Mouse (Mus musculus): ENCODE data around the gene Lix1l.

Lix1l gene
- long read RNA-seq, experiment 1, partial matches to known transcripts = 0 of 2 reads
- long read RNA-seq, experiment 1, other reads (novel, unspliced or antisense) = 1 of 2 reads
- long read RNA-seq, experiment 2, partial matches to known transcripts = 0 of 3 reads
- long read RNA-seq, experiment 2, other reads (novel, unspliced or antisense) = 3 of 3 reads

DNA sequence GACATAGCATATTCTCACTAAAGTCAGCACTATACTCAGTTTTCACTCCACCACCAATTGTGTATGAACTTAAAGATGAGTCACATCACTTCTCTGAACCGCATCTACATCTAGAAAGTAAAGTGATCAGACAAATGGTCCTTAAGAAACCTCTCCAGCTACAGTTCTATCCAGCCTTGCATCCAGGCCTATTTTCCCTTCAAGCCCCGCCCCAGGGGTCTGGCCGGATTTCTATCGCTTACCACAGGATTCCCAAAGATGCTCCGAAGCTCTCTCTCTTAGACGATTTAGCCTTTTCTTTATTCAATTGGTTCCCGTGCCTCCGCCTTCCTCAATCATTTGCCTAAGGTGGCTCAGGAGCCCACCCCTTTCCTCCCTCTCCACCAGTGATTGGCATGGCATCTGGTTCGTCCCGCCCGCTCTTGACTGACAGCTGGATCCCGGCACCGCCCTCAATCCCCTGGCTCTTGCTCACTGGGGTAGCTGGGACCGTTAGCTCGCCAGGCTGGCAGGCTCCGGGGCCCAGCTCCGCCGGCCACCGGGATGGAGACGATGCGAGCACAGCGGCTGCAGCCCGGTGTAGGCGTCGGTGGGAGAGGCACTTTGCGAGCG lies at the start of gene Lix1l:
TSS of gene Lix1l (plus strand) at position 511 of the 612 bp plus-strand sequence.
- intact Hi-C loops (cut with DNase I) = no loop called here

GRCm38 (mm10) chr3:96551203-96551602 lies 49.7 kb upstream of the Lix1l start:
- intact Hi-C loops (cut with DNase I) = no loop called here

DNA sequence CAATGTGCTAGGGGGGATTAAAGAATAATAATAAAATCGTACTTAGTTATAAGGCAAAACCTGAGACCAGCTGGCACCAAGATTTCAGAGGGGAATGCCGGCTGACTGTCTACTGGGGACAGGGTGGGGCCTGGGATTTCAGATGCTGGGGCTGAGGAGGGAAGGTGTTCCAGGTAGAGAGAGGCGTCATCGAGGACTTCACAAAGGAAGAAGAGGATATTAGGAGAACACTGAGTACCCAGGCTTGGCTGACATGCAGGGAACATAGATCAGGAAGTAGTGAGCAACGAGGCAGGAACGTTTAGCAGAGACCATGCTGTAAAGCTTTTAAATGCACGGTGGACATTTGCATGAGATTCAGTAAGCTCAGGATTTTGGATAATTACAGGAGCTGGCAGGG lies 49.1 kb upstream of the Lix1l start:
- intact Hi-C loops (cut with DNase I) = no loop called here

- intact Hi-C loops (cut with DNase I) = no loop called here
Measured at GRCm38 (mm10) chr3:96553601-96554000, 47.3 kb upstream of the Lix1l start.

DNA sequence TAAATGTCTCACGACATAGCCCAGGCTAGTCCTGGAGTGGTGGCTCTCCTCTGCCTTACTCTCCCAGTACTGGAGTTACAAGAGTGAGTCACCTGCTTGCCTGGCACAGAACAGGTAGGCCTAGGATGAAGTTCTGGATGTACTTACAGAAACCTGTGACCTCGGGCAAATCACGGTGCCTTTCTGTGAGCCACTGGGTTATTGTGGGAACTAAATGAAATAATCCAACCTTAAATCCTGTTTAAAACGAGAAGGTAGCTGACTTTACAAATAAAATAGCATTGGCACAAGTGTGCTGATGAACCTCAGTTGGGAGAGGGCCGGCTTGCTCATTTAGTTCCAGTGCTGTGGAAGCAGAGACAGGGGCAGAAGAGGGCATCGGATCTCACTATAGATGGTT lies 46.7 kb upstream of the Lix1l start:
- intact Hi-C loops (cut with DNase I) = no loop called here

- intact Hi-C loops (cut with DNase I) = no loop called here
Measured at GRCm38 (mm10) chr3:96555041-96555596, 45.8 kb upstream of the Lix1l start.

DNA sequence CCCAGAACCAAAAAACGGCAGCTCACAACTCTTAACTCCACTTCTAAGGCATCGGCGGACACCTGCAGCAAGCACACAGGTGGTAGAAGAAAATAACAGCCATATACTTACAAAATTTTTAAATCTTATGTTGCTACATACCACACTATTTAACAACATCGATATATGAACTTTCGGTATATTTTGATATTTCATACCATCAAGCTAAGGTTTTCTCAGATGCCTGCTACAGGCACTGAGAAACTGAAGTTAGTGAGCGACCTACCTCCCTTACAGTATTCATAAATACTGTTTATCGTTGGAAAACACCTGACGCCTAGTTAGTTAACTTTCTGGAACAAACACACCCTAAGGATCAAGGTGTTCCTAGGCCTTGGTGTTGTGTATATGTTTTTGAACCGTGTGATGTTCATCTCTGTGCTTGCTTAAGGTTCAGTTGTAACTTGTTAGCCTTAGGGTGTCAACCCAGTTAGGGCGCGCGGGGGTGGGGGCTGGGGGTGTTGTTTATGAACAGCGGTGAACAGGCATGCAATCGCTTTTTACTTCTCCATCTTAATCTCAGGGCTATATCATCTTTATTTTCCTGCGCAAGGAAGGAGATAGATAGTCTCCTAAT lies 44.8 kb upstream of the Lix1l start:
- intact Hi-C loops (cut with DNase I) = no loop called here

DNA sequence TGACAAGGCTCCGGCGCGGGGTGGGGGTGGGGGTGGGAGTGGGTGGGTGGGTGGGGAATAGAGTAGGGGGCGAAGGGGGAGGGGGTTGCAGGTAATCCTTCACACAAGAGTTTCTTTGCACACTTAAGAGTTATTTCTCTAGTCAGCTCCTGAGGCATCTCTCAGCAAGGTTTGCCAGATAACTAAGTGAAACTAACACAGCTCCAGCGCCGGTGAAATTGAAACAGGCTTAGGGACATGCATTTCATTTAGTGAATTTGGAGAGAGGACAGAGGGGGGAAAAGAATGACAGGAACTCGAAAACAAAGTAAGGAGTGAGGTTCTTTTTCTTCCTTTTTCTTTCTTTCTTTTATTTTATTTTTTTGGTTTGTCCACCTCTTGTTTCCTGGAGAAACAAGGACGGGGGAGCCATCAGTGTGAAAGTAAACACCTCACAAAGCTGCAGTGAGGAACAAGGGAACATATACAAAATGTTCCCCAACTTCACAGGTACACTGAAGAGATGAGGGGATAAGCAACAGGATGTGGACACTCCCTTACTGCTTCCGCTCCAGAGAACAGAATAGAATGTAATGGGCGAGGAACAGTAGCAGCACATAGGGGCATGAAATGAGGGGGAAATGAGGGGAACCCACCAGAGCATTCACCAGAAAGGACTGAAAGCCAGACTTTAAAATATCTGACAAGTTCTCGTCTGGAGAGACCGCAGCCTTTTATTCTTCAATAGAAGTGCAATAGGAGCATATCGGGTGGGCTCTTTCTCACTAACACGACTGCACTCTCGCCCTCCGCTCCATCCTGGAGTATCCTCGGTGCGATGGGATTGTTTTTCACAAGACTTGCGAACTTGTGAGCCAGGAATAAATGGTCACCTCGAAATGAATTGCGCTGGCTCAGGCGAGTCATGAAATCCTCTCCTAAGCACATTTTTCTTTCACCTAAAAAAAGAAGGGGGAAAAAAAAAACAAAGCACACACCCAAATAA lies 44.0 kb upstream of the Lix1l start:
- intact Hi-C loops (cut with DNase I) = no loop called here

- intact Hi-C loops (cut with DNase I) = loop anchor here (1.0 kb wide), 1 partner anchor 17 kb away; no protein-coding TSS in a partner anchor
Measured at GRCm38 (mm10) chr3:96557694-96558093, 43.3 kb upstream of the Lix1l start, which contains the start of gene Txnip. Txnip (plus strand) TSS chr3:96557957.

GRCm38 (mm10) chr3:96558159-96558558 lies 42.8 kb upstream of the Lix1l start:
- intact Hi-C loops (cut with DNase I) = loop anchor here (1.0 kb wide), 1 partner anchor 16 kb away; no protein-coding TSS in a partner anchor

GRCm38 (mm10) chr3:96558668-96559196 lies 42.2 kb upstream of the Lix1l start:
- intact Hi-C loops (cut with DNase I) = loop anchor here (1.0 kb wide), 1 partner anchor 16 kb away; no protein-coding TSS in a partner anchor

- intact Hi-C loops (cut with DNase I) = no loop called here
Measured at GRCm38 (mm10) chr3:96559398-96559910, 41.5 kb upstream of the Lix1l start.

DNA sequence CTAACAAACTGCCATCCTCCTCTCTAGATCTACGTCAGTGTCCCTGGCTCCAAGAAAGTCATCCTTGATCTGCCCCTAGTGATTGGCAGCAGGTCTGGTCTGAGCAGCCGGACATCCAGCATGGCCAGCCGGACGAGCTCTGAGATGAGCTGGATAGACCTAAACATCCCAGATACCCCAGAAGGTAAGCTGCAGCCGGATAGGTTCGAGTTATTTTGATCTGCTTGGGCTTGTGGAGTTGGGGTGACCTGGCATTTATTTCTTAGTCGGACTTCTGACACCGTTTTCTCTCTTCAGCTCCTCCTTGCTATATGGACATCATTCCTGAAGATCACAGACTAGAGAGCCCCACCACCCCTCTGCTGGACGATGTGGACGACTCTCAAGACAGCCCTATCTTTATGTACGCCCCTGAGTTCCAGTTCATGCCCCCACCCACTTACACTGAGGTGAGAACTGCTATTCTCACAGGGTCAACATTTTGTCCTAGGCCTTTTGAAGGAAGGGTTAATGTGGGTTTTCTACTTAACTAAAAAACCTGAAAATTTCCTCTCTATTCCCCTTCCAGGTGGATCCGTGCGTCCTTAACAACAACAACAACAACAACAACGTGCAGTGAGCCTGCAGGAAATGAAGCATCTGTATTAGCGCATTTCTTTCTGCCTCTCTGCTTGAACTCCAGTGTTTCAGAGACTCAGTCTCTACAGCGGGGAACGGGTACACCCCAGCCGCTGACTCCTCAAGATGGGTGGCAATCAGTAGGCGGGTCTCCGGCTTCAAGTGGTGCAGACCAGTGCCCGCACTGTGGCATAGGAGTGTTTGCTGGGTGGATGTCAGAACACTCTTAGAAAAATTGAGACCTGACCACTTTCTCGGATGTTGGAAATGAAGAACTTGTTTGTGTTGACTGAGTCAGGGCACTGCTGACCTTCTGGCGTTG lies 40.8 kb upstream of the Lix1l start:
- intact Hi-C loops (cut with DNase I) = no loop called here

- intact Hi-C loops (cut with DNase I) = no loop called here
Measured at GRCm38 (mm10) chr3:96560881-96561668, 39.9 kb upstream of the Lix1l start.

DNA sequence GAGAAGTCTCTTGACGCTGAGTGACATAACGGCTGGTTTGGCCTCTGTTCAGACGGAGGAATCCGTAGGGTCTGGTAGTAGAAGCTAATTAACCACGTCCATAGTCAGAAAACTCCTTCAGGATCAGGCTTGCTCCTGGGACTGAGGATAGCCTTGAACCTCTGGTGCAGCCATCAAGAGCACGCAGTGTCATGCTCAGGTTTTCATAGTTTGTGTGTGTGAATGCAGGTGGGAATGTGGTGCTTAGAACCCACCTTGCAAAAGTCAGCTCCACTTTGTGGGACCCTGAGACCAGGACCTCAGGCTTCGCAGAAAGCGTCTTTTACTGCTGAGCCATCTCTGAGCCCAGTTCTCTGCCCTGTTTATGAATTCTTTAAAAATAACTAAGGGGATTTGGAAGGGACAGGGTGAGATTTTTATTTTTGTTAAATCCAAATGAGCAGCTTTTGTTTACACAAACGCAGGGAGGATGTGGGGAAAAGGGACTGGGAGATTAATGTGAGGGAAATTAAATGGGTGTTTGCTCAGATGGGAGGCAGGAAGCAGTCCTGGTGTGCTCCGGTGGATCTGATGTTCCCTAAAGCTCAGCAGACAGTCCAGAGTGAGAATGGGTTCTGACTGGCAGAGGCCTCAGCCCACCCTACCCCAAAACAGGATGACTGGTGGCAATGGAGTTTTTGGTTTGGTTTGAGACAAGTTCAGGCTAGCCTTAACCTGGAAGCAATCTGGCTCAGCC lies 38.8 kb upstream of the Lix1l start:
- intact Hi-C loops (cut with DNase I) = no loop called here

GRCm38 (mm10) chr3:96563267-96563666 lies 37.7 kb upstream of the Lix1l start:
- intact Hi-C loops (cut with DNase I) = no loop called here

DNA sequence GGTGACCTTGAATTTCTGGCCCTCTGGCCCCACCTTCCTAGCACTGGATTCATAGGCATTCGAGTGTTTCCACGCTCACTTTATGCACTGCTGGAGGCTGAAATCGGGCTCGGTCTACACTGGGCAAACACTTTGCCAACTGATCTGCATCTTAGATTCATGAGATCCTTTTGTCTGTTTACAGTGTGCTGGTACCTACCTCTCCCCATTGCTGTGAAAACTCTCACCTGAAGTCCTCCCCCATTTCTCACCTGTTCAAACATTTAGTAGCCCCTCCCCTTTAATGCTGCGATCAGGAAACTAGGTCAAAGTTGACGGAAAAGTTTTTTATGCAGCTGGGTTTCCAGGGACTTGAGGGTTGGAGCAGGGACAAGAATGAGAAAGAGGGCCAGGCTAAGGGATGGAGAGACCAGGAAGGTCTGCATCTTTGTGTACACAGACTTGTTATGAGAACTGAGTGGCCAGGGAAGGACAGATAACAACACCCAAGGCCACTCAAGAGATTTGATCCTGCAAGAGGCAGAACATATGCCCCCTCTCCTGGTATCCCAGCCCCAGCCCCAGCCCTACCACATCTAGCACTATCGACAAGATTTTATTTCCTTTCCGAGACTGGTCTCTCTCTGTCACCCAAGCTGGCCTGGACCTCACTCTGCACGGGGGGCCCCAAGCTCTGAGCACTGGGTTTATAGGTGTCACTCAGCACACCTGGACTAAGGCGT lies 36.9 kb upstream of the Lix1l start:
- intact Hi-C loops (cut with DNase I) = no loop called here

Data from adrenal gland (tissue).